Mouse (Mus musculus) frontal cortex, postnatal 14 days (tissue): ENCODE results near the gene Ube2o.
A peak's percentile ranks its signal among the peaks of the same experiment; 100 is the strongest.
"Not testable (repeated sequence)": the region's sequence is repeated elsewhere in the genome, so short reads cannot be mapped to it uniquely, and the experiment has no call there.

Source experiments
- DNase-seq, 2 experiments: peaks; one replicate each; pipeline ENCODE4 v3.0.0; 2022; ENCODE audit warnings: low spot score in 2 of 2

Gene Ube2o

GRCm38 (mm10) chr11:116513531-116514038, 67.7 kb downstream of the Ube2o start:
- DNase-seq, result no peak

DNA sequence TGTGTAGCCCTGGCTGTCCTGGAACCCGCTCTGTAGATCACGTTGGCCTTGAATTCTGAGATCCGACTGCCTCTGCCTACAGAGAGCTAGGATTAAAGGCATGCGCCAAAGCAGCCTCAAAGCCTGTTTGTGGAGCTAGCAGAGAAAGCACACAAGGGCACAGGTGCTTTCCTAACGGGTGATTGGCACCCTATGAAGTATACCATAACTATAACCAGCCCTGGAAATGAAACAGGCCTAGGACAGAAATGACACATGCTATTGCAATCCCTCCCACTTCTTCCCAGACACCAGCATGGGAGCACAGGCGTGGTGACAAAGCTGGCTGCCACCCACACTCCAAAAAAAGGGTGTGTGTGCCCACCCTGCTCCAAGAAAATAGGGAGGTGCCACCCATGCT, 68.3 kb downstream of the Ube2o start:
- DNase-seq, result no peak

GRCm38 (mm10) chr11:116512154-116512553, 69.1 kb downstream of the Ube2o start:
- DNase-seq, result no peak

DNA sequence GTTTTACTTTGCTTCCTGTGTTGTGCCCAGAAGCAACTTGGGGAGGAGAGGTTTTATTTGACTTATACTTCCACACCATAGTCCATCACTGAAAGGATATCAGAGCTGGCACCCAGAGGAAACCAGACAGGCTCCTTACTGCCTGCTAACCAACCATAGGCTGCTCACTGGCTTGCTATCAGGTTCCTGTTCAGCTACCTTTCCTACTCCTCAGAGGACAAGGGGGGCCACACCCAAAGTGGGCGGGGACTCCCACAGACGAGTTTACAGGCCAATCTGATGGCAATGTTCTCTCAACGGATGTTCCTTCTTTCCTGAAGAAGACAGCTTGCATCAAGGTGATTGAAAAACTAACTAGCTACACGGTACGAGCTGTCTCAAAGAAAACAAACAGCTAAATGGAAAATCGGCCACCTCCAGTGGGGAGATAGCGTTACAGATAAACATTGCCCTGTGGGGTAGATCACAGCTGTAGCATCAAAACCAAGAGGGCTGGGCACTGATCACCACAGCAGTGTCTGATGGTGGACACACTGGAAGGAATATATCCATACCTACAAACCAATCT, 69.9 kb downstream of the Ube2o start:
- no peak for DNase-seq

- no peak for DNase-seq
These were observed 72.6 kb downstream of the Ube2o start for GRCm38 (mm10) chr11:116508689-116509088.

DNA sequence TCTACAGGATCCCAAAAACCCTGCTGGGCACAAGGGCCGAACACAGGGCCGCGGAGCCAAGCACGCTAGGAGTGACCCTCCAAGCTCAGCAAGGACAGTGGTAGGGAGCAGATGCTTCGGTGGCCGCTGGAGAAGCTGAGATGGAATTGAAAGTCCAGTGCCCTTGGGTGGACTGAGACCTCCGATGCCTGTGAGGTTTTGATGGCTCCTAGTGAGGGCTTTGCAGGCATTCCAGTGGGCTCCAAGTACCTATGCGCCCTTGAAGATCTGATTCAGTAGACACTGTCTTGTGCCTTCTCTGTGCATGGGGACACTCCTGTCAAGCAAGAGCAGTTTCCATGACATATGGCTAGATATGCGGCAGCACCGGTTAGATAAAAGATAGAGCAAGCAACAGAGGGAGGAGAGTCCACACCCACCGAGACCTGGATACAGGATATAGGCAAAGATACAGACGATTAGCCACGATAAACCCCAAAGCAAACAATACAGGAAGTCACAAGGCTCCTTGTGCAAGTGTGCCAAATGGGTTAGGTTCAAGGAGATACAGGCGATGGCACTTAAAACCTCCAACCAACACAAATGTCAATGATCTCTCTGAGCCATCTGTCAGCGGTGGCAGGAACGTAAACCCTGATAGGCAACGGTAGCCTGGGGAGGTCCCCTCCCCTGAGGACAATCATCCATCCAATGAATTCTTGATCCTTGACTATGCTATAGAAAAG, 74.9 kb downstream of the Ube2o start:
- DNase-seq, result no peak

DNA sequence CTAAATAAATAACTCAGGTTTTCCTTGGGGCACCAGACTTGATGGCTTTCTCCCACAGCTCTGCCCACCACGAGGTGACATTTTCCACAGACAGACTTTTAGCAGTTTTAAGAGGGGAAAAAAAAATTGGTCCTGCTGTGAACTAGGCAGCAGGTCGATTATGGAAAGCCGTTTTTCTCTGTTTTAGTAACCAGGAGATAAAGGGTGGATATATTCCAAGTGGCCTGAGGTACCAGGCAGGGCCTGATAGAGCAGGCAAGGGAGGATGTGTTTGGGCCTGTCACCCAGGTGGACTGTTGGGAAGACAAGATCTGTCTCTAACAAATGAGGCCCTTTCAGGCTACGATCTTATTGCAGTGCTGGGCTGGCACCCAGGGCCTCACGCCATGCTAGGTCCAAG, 75.7 kb downstream of the Ube2o start:
- no peak for DNase-seq

GRCm38 (mm10) chr11:116504516-116504915, 76.7 kb downstream of the Ube2o start:
- DNase-seq, result no peak

DNA sequence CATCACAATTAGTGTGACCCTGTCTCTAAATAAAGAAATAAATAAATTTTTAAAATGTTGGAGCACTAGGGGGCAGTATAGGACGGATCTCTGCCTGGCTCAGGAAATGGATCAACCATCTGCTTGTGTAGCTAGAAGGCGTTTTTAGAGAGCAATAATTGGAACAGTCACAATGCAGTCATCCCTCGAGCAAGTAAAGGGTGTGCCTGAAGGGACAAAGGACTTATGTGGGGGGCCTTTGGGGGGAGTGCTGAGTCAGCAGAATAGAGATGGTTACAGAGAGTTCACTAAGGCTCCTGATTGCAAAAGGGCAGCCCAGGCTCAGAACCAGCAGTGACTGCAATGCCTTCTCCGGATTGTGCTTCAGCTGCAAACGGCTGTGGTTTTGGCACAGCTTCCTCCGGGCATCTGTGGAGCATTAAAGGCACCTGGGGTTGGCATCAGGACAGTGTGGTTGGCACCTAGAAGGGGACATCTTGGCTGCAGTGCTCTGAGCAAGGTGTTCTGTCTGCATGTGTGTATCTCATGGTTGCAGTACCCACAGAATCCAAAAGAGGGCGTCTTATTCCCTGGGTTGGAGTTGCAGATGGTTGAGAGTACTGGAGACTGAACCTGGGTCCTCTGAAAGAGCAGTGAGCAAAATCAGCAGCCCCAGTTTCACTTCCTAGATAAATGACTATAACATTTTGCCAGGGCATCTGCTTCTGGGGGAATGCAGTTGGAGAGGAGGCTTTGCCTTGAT, 80.1 kb downstream of the Ube2o start:
- no peak for DNase-seq

GRCm38 (mm10) chr11:116499018-116499417, 82.2 kb downstream of the Ube2o start:
- no peak for DNase-seq

DNA sequence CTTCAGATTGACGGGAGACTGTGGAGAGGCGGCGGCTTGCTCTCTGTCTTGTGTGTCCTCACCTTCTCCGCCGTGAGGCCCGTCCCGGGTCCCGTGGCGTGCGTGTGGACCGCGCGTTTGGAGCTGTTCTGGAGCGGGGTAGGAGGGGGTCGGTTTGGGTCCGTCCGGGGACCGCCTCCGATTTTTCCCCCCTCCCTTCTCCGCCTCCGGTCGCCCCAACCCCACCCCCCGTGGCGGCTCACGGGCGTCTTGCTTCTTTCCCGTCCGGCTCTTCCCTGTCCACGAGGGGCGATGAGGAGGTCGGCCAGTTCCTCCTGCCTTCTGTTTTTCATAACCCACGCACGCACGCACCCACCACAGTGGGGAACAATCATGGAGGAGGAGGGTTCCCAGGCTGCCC, 82.7 kb downstream of the Ube2o start:
- no peak for DNase-seq

DNA sequence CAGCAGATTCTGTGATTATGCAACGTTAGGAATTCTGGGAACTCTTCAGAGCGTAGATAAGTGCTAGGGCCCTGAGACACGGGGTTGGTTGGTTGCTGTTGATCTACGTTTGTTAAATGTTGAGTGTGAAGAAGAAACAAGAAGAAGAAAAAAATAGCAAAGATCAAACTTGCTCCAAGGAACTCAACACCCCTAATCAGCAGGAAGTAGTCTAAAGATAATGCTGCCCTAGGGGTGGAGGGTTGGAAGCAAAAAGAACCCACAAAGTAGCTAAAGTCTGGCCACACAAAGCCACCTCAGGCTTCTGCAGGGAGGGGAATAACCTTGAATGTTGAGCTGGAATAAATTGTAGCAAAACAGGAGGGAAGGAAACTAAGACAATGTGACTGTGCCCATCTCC, 83.9 kb downstream of the Ube2o start:
- no peak for DNase-seq

DNA sequence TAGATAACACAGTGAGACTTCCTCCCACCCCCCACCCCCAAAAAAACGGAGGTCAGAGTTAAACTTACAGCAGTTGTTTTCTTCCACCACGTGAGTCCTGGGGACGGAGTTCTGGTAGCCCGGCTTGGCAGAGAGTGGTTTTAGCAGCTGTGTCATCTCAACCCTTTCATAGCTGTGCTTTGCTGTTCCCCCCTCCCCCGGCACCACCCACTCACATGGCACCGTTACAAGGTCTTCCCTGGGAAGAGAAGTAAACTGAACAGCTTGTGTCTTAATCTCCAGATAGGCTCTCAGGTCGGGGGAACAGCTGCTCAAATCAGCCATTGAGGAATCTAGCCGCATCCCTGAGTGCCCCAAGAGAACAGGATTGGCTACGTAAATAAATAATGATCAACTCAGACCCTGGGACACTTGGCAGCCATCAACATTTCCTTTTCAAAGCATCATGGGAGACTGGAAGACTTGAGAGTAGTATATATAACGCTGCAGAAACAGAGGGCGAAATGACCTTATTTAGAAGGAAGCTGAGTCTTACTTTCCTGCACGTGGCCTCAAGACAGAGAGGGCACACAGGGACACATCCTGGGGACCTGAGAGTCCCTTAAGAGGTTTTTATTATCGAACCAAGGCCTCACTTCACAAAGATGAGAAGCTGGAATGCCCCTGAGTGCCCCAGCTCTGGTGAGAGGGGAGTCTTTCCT, 86.6 kb downstream of the Ube2o start:
- DNase-seq, result peak; percentile 48 to 64

GRCm38 (mm10) chr11:116493795-116494252, 87.4 kb downstream of the Ube2o start, which contains the start of gene Prpsap1:
Gene Prpsap1, minus strand, starts transcription at chr11:116494202.
- no peak for DNase-seq

- DNase-seq, result no peak
These were observed 88.1 kb downstream of the Ube2o start for GRCm38 (mm10) chr11:116493191-116493590.

- not testable (repeated sequence) for DNase-seq
These were observed 88.7 kb downstream of the Ube2o start for GRCm38 (mm10) chr11:116492507-116492906.

GRCm38 (mm10) chr11:116491338-116491737, 89.9 kb downstream of the Ube2o start:
- DNase-seq, result no peak

- peak; percentile 68 to 77 for DNase-seq
These were observed 90.8 kb downstream of the Ube2o start for GRCm38 (mm10) chr11:116490232-116491107.

- DNase-seq, result no peak
These were observed 91.4 kb downstream of the Ube2o start for GRCm38 (mm10) chr11:116489771-116490231.

DNA sequence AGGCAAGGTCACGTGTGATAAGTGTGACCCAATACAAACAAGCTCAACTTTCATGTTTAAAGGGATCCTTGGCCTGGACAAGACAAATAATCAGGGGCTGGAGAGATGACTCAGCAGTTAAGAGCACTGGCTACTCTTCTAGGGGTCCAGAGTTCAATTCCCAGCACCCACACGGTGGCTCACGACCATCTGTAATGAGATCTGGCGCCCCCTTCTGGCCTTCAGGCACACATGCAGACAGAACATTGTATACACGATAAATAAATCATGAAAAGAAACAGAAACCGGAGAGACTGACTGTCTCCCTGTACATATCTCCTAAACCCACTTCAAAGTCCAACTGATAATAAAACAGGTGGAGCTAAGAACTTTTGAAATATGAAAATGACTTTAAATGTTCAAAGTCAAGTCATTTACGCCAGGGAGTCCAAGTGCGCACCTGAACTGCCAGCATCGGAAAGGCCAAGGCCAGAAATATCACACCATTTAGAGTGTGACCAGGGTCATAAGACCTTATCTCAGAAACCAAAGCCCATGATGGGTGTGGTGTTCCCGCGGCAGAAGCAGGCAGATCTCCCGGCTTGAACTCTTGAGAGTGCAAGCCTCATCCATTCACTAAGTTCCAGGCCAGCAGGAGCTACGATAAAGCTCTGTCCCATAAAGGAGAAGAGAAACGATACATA, 92.4 kb downstream of the Ube2o start:
- DNase-seq, result no peak
